Mouse (Mus musculus) brain, embryonic 14.5 days (tissue): ENCODE results near the gene Eif4g3. TPM values are rescaled to one million over a fixed set of nuclear protein-coding genes. Genes with fewer than 3 reads are reported as not detected.

Experiments
- DNase-seq: peaks from one replicate; pipeline ENCODE4 v3.0.0-alpha.2; 2011; ENCODE audit warnings: low read depth
- CTCF ChIP-seq: fragments of 200-500 bp; IDR thresholded peaks from 2 replicates; pipeline ENCODE4 v1.5.1; 2012; ENCODE audit warnings: inconsistent platforms, mild to moderate bottlenecking, moderate library complexity, borderline replicate concordance; ENCODE audit not compliant: insufficient read depth, insufficient read length; ENCODE audit errors: extremely low read depth
- POLR2A ChIP-seq: fragments of 200-500 bp; IDR thresholded peaks from 2 replicates; pipeline ENCODE4 v1.6.1; 2012; ENCODE audit warnings: mild to moderate bottlenecking, inconsistent platforms, borderline replicate concordance; ENCODE audit not compliant: poor library complexity, insufficient read depth, insufficient read length, severe bottlenecking; ENCODE audit errors: extremely low read depth
- polyA plus RNA-seq: library from polyadenylated mRNA; depleted of rRNA; stranded (reverse); fragments of >200 nt; gene quantifications from 2 replicates; pipeline ENCODE4 v1.2.3, GENCODE M21; 2012

The Eif4g3 gene
- polyA plus RNA-seq, 1 experiment, result 149 TPM

DNA sequence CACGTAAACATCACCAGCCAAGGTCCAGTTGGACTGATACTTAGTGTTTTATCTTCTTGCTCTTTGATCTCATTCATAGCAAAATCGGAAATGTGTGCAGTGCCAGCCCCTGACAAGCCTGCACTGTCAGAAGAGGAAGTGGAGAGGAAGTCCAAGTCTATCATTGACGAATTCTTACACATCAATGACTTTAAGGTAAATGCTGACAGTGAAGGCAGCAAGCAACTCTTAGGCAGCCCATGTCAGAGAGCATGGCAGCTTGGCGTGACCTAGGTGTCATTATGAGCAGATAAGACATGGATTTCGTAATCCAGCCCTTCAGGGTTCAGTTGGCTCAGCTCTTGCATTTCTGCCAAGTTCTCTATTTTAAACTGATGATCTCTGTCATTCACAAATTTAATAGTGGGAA is 191.8 kb downstream of the Eif4g3 start:
- TF ChIP-seq CTCF (no peak), POLR2A (no peak)
- no peak for DNase-seq

DNA sequence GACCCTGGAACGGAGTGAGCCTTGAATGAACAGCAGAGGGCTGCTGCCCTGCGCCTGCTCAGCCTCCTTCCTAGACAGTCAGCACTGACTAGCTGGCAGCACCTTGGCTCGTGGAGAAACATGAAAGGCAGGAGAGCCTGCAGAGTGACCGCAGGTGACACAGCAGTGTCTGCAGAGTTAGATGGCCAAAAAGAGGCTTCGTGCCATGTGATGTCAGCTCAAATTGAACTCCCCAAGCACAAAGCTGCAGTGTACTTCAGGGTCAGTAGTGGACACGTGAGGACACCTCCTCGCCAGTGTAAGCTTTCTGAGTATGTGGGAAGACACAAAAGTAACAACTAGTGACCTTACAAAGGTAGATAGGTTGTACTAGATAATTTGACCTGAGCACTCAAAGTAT is 193.1 kb downstream of the Eif4g3 start:
- DNase-seq, result no peak
- no peak for TF ChIP-seq POLR2A
- no peak for TF ChIP-seq CTCF

DNA sequence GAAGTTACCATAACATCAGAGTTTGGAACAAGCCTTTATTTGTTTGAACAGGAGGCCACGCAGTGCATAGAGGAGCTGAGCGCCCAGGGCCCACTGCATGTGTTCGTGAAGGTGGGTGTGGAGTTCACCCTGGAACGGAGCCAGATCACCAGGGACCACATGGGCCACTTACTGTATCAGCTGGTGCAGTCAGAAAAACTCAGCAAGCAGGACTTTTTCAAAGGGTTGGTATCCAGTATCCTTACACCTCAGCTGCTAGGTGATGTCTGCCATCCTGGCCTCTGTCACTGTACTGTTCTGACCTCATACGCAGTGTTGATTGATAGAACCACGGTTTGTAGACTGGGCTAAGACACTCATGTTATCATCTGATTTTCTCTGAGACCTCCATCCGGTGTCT is 195.2 kb downstream of the Eif4g3 start:
- TF ChIP-seq POLR2A, result no peak
- no peak for TF ChIP-seq CTCF

DNA sequence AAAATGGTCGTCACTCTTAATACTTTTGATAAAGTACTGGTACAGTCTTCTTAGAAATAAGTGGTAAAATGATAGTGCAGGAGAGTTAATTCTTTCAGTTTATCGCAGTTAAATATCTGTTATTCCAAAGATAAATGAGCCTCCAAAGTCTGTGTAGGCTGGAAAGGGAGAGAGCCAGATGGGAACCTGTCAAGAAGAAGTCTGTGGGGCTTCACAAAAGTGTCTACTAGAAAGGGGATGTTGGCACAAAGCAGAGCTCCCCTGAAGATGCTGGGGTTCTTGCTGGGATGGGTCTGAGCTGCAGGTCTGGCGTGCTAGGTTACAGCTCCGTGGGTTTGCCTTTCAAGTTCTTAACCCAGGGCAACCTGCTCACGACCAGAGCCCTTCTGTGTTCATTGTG is 199.7 kb downstream of the Eif4g3 start:
- TF ChIP-seq POLR2A (no peak), CTCF (no peak)
- DNase-seq, result peak; percentile 10

More for the DNA sequence above, 195.2 kb downstream of the Eif4g3 start:
- DNase-seq, result no peak

DNA sequence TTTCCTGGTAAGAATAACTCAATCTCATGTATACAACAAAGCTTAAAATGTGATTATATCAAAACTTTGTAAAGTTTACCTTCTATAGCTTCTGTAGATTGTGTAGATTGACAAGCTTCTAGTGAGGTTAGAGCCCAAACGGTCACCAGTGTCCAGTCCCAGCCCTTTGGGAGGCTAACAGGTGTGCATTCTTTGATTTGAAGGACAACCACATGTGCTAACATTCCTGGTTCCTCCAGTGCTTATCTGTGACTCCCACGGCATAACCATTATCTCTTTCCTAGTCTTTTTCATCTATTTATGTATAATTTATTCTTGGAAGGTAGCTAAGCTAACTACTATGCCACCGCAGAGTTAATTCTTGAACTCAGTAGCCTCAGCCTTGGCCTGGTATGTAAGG is 207.9 kb downstream of the Eif4g3 start:
- no peak for DNase-seq
- no peak for TF ChIP-seq CTCF
- no peak for TF ChIP-seq POLR2A

DNA sequence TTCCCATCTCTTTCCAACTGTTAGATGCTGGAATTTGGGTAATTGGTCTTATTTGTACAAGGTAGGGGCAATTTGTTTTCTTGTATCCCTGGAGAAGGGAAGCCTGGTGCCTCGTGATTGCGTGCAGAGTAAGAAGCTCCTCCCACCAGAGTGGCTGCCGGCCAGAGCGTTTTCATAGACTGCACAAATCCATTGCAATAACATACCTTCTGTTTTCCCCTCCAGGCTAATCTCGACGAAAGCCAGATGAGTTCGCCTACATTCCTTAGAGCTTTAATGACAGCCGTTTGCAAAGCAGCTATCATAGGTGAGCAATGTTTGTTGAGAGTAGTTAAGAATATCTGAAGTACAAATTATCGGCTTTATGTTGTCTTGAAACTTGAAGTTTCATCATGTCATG is 208.9 kb downstream of the Eif4g3 start:
- DNase-seq, result no peak
- TF ChIP-seq POLR2A (no peak), CTCF (no peak)

DNA sequence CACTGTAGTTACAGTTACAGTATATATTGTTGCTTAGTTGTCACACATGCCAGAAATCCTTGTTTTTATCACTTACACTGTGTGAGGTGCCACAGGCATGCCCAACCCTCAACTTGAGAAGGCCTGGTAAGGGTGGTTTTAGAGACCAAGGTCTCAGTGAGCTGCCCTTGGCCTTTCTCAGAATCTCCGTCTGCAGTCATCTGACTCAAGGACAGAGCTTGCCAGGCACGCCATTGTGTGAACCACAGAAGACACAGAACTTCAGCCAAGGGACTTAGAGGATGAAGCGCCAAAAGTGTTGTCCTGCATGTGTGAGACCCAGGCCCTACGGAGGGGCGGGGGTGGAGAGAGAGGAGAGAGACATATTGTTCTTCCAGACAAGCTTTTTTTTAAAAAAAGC is 217.3 kb downstream of the Eif4g3 start:
- no peak for TF ChIP-seq POLR2A
- no peak for TF ChIP-seq CTCF

DNA sequence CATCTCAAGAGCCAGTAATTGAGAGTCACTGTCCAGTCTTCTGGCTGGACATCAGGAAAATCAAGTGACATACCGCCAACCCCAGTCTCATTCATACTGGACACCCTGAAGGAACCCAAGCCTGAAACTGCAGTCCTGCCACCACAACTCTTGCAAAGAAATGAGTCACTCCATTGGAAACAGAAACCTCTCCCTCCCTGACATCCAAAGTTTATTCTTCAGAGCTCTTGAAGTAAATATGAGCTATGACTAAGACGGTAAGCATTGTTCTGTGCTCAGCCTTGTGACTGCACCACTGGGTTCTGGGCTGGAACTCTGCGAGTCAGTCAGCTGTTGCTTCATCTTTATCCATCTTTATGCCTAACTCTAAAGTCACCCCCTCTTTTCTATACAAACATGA is 221.0 kb downstream of the Eif4g3 start:
- TF ChIP-seq CTCF (no peak), POLR2A (no peak)
- no peak for DNase-seq

More for the DNA sequence above, 217.3 kb downstream of the Eif4g3 start:
- no peak for DNase-seq

DNA sequence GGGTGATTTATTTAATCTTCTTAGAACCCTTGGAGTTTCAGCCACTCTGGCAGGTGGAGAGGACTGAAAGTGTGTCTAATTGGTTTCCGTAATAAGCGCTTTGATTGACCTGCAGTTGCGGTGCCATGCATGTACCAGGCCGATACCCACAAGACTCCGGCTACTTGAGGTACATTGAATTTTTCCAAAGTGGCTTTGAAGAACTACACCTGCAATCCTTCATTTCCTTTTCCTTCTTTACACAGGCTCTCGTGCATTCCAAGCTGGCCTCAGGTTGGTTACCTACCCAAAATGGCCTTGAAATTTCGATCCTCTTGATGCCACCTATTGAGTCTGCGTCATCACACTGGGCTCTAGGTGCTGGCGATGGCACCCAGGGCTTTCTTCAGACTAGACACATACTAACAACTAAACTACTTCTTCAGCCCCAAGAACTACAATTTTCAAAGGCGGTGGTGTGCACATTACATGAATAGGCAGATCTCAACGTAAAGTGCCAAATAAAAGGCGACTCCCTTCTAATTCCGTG is 222.9 kb downstream of the Eif4g3 start:
- DNase-seq, result no peak
- TF ChIP-seq CTCF (no peak), POLR2A (no peak)

DNA sequence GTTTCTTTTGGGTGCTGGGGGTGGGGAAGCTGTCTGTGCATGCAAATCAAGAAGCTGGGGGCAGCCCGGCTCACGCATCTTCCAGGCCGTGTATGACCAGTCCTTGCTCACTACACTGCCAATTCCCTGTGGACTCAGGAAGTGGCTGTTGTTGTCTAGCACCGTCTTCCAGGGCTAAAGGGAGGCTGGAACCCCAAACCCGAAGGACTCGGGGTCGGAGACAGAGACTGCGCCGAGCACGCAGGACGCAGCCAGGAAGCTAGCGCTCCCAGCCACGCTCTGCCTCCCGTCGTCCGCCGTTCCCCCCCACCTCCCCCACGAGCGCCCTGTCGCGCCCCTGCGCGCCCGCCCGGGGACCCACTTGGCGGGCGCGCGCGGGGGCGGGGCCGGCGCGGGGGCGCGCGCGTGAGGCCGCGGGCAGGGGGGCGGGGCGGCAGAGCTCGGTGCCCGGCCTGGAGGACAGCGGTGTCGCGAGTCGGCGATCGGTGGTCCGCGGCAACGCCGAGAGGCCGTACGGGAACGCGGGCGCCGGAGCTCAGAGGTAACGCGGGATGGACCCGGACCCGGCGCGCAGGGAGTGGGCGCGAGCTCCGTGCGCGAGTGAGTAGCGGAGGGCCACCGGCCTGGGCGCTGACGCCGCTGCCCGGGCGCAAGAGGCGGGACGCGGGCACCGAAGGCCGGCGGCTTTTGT is 223.5 kb downstream of the Eif4g3 start, which contains the start of gene Hp1bp3:
Hp1bp3 (plus strand) TSS at position 97 of the 691 bp plus-strand sequence.
- DNase-seq, result peak; percentile 88
- TF ChIP-seq CTCF, result no peak
- peak; percentile 89 for TF ChIP-seq POLR2A

DNA sequence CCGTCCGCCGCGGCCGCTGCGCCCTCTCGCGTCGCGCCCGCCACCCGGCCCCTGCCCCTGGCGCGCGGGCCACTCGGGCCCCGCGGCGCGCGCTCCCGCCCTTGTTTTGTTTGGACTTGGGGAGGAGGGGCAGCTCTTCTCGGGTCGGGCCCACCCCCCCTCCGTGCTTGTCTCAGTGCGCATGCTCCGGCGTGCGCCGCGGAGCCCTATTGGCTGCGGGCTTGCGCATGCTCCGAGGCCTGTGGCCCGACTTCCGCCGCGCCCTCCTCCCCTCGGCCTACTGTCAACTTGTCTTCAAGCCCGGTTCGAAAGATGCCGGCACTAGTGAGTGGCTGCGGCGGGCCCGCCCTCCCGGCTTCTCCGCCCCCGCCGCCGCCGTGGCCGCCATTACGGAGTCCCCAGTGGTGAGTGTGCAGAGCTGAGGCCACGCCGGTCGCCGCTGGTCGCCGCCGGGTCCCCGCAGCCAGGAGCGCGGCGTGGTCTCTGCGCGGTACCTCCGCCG is 224.1 kb downstream of the Eif4g3 start:
- peak; percentile 99 for DNase-seq
- TF ChIP-seq POLR2A (peak; percentile 44; the same call in 1 of the 2 replicates), CTCF (no peak)

DNA sequence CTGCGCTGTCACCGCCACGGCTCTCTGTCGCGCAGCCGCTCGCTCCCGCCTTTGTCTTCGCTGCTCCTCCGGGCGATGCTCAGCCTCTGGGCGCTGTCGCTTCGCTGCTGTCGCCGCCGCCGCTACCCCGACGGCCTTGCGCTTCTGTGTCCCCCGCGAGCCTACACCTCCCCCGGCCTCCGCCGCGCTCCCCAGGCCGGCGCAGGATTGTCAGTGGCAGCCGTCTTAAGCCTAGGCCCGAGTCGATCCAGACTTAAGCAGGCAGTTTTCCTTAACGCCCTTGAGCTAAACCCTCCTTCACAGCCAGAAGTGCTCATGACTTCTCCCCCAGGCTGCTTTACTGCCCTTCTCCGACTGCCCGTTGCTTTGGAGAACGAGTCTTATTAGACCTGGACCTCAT is 224.6 kb downstream of the Eif4g3 start:
- DNase-seq, result no peak

DNA sequence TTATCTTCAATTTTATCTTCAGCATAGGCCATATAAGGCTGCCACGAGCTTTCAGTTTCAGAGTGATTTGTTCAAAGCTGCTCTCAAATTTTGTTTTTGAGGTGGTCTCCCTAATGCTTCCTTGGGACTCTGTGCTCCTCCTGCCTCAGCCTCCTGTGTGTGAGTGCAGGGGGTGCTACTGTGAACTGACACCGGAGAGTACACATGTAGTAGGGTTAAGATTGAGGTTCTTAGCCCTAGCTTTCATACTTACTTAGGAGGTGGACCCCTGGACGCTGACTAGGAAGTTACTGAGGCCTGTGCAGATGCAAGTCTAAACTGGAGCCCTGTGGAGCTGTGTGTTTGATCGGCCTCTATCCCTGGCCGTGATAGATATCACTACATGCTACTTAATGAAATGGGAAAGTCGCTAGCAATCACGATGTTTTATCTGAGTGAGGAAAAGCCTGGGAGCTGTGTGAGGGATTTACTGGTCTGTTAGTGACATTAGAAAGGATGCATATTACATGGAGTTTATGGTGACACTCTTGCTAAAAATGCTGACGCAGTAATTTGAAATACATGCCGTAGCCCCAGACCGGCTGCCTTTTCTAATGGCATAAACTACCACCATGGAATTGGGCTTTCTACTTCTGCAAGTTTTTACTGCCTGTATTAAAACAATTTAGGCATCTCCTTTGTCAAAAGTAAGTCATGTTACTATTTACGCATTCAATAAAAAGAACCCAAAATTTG is 225.3 kb downstream of the Eif4g3 start:
- no peak for DNase-seq
- TF ChIP-seq CTCF (no peak), POLR2A (no peak)

More for the DNA sequence above, 224.6 kb downstream of the Eif4g3 start:
- no peak for TF ChIP-seq CTCF
- TF ChIP-seq POLR2A, result no peak
